Mouse (Mus musculus): ENCODE measurements at regions not wholly inside any gene's neighbourhood (a gene's known extent, or its start where the extent isn't known, plus 50 kb on each side); places are given as distances from the start of the nearest gene placed in this dataset.

- no peak for DNase-seq (ENCODE audit: low read depth in 2 of 2, low spot score in 2 of 2)
These were observed 233.0 kb downstream of the Phf14 start for GRCm38 (mm10) chr6:12140596-12140995.

- DNase-seq (ENCODE audit: low read depth in 2 of 2, low spot score in 2 of 2) = no peak
These were observed 237.6 kb downstream of the Phf14 start for GRCm38 (mm10) chr6:12145216-12145615.

DNA sequence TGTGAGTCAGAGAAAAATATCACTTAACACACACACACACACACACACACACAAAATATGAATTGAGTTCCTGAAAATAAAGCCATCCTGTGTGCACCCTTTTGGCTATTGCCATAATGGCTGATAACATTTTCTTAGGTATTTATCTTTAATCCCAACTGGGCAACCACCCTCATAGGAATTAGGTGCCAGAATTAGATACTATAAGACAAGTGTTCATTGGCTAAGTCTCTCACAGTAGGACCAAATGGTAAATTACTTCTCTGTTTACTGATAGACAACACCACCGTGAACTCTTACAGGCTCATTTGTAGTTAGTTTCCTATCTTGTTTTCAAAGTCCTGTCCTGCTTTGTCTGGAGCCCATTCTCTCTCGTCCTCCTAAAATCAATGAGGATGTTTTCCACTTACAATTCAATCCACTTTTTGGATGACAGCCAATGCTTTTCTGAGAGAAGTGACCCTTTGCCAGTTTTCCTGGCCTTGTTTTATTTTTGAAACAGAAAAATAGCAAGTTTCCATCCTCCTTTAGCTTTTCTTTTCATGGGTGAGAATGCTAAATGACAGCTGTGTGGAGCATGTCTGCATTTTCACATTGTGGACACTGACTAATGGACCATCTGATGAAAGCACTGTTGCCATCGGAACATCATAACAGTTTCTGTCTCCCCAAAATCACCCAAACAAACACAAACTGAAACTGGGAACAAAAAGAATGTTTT, 243.2 kb downstream of the Phf14 start:
- DNase-seq (ENCODE audit: low read depth in 2 of 2, low spot score in 2 of 2) = no peak

DNA sequence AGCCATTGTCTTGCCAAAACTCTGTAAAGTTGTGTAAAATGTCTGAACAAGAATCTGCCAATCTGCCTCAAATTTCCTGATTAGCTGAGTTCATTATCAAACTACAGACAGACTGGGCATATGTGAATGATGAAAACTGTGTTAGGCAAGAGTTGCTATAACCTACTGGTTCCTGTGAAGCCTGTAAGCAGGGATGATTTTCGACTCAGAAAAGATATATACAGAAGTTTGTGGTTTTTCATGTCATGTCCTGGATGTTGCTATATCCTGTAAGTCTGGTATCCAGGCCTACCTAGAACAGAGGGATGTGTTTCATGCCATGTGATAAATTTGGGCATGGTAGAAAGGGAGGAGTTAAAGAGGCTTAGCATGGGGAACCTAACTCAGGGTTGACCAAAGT, 256.4 kb downstream of the Phf14 start:
- no peak for DNase-seq (ENCODE audit: low read depth in 2 of 2, low spot score in 2 of 2)

- DNase-seq (ENCODE audit: low read depth in 2 of 2, low spot score in 2 of 2) = no peak
These were observed 260.9 kb downstream of the Phf14 start for GRCm38 (mm10) chr6:12168533-12168932.

- no peak for DNase-seq (ENCODE audit: low read depth in 2 of 2, low spot score in 2 of 2)
These were observed 261.8 kb downstream of the Phf14 start for GRCm38 (mm10) chr6:12169431-12169830.

- no peak for DNase-seq (ENCODE audit: low read depth in 2 of 2, low spot score in 2 of 2)
These were observed 263.1 kb downstream of the Phf14 start for GRCm38 (mm10) chr6:12170722-12171121.

DNA sequence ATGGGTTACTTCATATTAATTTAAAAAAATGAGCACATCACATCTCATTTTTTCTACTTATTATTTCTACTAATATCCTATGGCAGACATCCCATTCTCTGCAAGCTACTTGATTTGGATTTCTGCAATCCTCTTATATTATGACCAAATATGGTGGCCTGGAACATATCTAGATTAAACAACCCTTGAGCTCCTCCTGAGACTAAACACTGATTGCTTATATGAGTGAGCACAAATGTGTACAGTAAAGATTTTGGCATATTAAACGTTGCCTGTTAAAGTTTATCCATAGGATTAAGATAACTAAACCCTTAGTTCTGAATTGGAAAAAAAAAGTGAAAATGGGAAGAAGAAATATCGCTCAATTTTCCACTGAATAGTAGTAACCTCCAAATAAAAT, 263.6 kb downstream of the Phf14 start:
- no peak for DNase-seq (ENCODE audit: low read depth in 2 of 2, low spot score in 2 of 2)

- no peak for DNase-seq (ENCODE audit: low read depth in 2 of 2, low spot score in 2 of 2)
These were observed 270.4 kb downstream of the Phf14 start for GRCm38 (mm10) chr6:12177996-12178395.

DNA sequence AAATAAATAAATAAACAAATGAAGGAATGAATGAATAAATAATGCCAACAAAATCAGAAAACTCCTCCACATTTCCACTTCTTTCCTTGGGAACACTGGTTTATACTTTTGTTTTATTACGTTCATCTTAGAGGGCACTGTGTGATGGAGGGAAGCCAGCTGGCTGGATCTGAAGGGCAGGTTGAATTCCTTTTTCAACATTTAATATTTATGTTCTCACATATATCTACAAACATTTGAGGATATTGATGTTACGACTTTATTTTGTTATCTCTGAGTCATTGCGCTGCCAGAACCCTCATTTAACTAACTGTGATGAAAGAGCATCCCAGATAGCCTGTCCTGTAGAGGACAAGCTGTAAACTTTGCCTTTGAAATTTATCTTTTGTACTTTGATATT, 273.3 kb downstream of the Phf14 start:
- no peak for DNase-seq (ENCODE audit: low read depth in 2 of 2, low spot score in 2 of 2)

DNA sequence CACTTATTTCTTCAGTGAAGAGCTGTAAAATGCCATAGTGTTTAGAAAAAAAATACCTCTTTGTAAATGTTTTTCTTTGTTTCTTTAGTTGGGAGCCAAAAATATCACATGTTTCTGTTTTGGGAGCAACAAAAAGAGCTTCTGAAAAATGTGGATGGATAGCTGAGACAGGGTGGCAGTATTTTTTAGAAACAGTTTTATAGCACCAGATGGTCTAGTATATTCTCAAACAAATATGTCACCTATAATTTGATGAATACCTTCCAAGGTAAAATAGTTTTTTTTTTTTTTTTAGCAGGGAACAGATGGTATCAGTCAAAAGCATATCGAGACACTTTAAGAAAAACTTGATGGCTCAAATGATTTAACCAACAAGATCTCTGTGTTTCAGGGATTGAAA, 302.6 kb downstream of the Phf14 start:
- no peak for DNase-seq (ENCODE audit: low read depth in 2 of 2, low spot score in 2 of 2)

- no peak for DNase-seq (ENCODE audit: low read depth in 2 of 2, low spot score in 2 of 2)
These were observed 307.0 kb downstream of the Phf14 start for GRCm38 (mm10) chr6:12214526-12215177.

DNA sequence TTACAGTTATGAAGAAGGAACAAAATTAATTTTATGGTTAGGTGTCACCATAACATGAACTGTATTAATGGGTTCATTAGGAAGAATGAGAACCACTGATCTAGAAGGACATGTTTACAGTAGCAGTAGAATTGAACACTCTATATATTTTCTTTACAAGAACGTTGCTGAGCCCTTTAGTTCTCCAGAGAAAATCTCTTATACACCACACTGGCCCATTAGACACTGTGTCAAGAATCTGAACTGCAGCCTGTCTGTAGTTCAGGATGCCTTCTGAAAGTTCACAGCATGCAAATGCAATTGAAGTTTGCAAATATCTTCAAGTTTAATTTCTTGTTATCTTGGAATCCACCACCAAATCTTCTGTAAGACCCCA, 307.6 kb downstream of the Phf14 start:
- DNase-seq (ENCODE audit: low read depth in 2 of 2, low spot score in 2 of 2) = no peak

GRCm38 (mm10) chr6:12244151-12244550, 336.5 kb downstream of the Phf14 start:
- DNase-seq (ENCODE audit: low read depth in 2 of 2, low spot score in 2 of 2) = no peak

GRCm38 (mm10) chr6:12247975-12248374, 340.4 kb downstream of the Phf14 start:
- no peak for DNase-seq (ENCODE audit: low read depth in 2 of 2, low spot score in 2 of 2)

- no peak for DNase-seq (ENCODE audit: low read depth in 2 of 2, low spot score in 2 of 2)
These were observed 341.0 kb downstream of the Phf14 start for GRCm38 (mm10) chr6:12248599-12248998.

DNA sequence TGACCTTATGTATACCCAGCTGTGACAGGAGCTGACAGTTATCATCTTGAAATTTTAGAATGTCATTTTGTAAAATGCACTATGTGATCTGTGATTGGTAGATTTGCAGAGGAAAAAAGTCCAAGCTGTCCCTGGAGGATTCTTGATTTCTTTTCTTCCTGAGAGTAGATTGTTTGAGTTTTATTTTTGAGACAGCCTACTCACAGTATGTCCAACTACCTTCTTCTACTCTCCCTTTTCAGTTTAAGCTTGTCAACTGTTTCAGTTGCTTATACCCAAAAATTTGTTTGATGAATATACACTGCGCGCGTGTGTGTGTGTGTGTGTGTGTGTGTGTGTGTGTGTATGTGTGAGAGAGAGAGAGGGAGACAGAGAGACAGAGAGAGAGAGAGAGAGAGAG, 346.9 kb downstream of the Phf14 start:
- no peak for DNase-seq (ENCODE audit: low read depth in 2 of 2, low spot score in 2 of 2)

GRCm38 (mm10) chr6:12255434-12255833, 347.8 kb downstream of the Phf14 start:
- no peak for DNase-seq (ENCODE audit: low read depth in 2 of 2, low spot score in 2 of 2)

GRCm38 (mm10) chr6:12258273-12258672, 350.7 kb downstream of the Phf14 start:
- no peak for DNase-seq (ENCODE audit: low read depth in 2 of 2, low spot score in 2 of 2)

- DNase-seq (ENCODE audit: low read depth in 2 of 2, low spot score in 2 of 2) = no peak
These were observed 351.4 kb downstream of the Phf14 start for GRCm38 (mm10) chr6:12258940-12259481.

DNA sequence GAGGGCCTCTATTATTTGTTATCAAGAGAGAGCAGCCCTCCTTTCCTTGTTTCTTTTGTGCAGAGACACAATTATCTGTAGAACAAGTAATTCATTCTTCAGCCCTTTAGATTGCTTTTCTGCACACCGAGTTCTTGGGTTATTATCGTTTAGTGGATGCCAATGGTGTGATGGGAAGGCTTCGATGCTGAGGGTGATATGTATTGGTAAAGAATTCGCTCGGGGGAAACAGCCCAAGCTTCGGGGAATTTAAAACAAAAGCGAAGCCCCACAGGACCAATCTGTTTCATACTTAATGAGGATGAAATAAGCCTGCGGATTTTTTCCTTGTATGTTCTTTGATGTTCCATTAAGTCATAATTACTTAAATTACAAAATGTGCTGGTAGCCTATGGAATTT, 352.0 kb downstream of the Phf14 start:
- DNase-seq (ENCODE audit: low read depth in 2 of 2, low spot score in 2 of 2) = no peak

DNA sequence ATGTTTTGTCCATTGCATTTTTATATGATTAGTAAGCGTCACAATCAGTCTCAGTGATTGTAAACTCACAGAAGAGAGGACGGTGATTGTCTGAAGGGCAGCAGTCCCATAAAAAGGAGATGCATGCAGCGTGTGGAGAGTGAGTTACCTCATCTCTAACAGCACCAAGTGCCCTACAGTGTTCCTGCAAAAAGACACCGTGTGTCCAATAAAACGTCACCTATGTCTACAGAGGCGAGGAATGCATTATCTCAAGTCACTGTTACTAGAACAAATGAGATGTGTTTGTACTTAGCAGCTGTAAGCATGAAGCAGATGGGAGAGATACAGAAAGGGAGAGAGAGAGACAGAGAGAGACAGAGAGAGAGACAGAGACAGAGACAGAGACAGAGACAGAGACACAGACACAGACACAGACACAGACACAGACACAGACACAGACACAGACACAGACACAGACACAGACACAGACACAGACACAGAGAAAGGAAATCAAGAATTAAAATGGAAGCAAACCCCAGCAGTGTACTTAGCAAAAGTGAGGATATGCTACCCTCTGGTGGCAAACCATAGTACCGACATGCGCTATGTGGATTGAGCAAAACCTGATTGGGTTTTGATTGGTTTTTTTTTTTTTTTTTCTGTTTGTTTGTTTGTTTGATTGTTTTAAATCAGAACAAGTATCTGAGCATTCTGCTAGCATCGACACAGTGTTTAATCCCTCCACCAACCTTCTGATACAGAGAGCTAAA, 352.9 kb downstream of the Phf14 start:
- peak; percentile 13 to 47 for DNase-seq (ENCODE audit: low read depth in 2 of 2, low spot score in 2 of 2)

All from CD8-positive naive resting alpha-beta T cell, adult 2 months (primary cell).